Mouse (Mus musculus) intestine, postnatal 0 days (tissue): ENCODE measurements around the gene Smim5. TPM values are rescaled to one million over a fixed set of nuclear protein-coding genes. Genes with fewer than 3 reads are reported as not detected.

Source experiments
- ATAC-seq: fragments of 200-750 bp; cut with Nextera tagmentation; 2 replicates; pipeline ENCODE4 v1.8.0; 2017; ENCODE audit warnings: mild to moderate bottlenecking, moderate TSS enrichment, moderate library complexity
- H3K27ac ChIP-seq: fragments of 300-500 bp; sonication (generic); 2 replicates; pipeline ENCODE4 v1.5.1; 2014; ENCODE audit warnings: mild to moderate bottlenecking, low read depth, low read length, moderate library complexity
- H3K27me3 ChIP-seq: fragments of 300-500 bp; sonication (generic); replicated peaks from 2 replicates; pipeline ENCODE4 v1.6.1; 2014; ENCODE audit warnings: low read length, mixed read lengths; ENCODE audit not compliant: control insufficient read depth, insufficient read depth
- H3K36me3 ChIP-seq: fragments of 300-500 bp; sonication (generic); 2 replicates; pipeline ENCODE4 v1.6.1; 2014; ENCODE audit warnings: mild to moderate bottlenecking, moderate library complexity; ENCODE audit not compliant: control insufficient read depth, insufficient read depth
- H3K4me1 ChIP-seq: fragments of 300-500 bp; sonication (generic); replicated peaks from 2 replicates; pipeline ENCODE4 v1.6.1; 2014; ENCODE audit warnings: antibody characterized with exemption, low read length, mixed read lengths; ENCODE audit not compliant: control insufficient read depth, insufficient read depth
- H3K4me2 ChIP-seq: fragments of 300-500 bp; sonication (generic); replicated peaks from 2 replicates; pipeline ENCODE4 v1.6.1; 2014; ENCODE audit warnings: low read depth, mild to moderate bottlenecking, moderate library complexity
- H3K4me3 ChIP-seq: fragments of 300-500 bp; sonication (generic); 2 replicates; pipeline ENCODE4 v1.5.1; 2014; ENCODE audit warnings: low read depth, low read length
- H3K9ac ChIP-seq: fragments of 300-500 bp; sonication (generic); 2 replicates; pipeline ENCODE4 v1.6.1; 2014; ENCODE audit warnings: mild to moderate bottlenecking, low read depth, low read length
- H3K9me3 ChIP-seq: fragments of 300-500 bp; sonication (generic); 2 replicates; pipeline ENCODE4 v1.6.1; 2016; ENCODE audit warnings: mixed run types; ENCODE audit not compliant: control insufficient read depth
- CTCF ChIP-seq: sonication (generic); IDR thresholded peaks from 2 replicates; pipeline ENCODE4 v1.5.1; 2016; ENCODE audit warnings: low read depth, mild to moderate bottlenecking, control low read depth, antibody characterized with exemption, moderate library complexity
- WGBS: fragments of 180-500 bp; shearing (Covaris S2); extraction: QIAGEN DNeasy Blood & Tissue Kit; methylation state at CpG from one replicate; pipeline ENCODE4 v1.1.7; 2014; 5-methylcytosine and 5-hydroxymethylcytosine counted together
- polyA plus RNA-seq: library from polyadenylated mRNA; unstranded; fragments of >200 nt; fragmentation: Nextera tagmentation; extraction: Ambion mirVana; gene quantifications from 2 replicates; pipeline ENCODE4 v1.2.1, GENCODE M21; 2015

The Smim5 gene
- polyA plus RNA-seq, 1 experiment from 2014 or later, result 1.9 TPM

DNA sequence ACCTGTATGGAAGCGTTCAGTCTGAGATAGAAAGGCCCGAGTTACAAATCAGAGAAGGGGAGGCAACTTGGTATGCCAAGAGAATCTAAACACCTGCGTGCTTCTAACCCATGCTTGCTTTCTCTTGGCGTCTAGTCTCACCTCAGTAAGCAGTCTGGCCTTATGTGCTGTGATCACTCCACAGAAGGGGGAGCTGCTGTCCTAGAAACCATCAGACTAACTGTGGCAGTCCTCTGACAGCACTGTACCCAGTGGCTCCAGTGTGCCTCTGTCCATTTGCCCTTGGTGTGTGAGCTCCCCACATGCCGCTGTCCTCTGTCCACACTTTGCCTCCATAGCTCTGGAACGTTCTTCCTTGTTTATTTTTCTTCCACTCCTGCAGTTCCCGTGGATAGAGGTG, 42.2 kb downstream of the Smim5 start:
- Histone ChIP-seq H3K9me3 (no peaks in the 10 kb centered on the region), H3K27me3 (no peaks in the 10 kb centered on the region), H3K4me2 (no peak overlapping the region), H3K27ac (no peak overlapping the region), H3K4me3 (no peak overlapping the region), H3K9ac (no peak overlapping the region), H3K36me3 (peaks cover 62% of the 10 kb centered on the region), H3K4me1 (no peaks in the 10 kb centered on the region)
- TF ChIP-seq CTCF, result peak; percentile 58
- WGBS, result 81% methylated on average over 7 of the region's 7 CpGs
- no peak for ATAC-seq

DNA sequence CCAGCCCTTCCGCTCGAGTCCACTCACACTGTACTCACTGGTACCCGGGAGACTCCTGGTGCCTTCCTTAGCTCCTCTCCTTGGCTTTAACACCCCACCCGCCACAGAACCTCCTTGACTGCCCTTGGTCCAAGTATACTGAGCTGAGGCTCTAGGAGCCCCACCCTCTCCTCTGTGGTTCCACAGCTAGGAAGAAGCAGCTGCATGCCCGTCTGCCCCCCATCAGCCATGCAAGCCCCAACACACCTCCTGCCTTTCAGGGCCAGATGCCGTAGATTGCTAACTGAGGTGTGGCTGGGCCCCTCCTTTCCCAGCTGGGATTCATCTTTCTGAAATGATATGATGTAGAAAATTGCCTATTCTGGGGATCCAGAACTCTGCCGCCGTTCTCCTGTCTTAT, 45.5 kb downstream of the Smim5 start:
- Histone ChIP-seq H3K4me3 (no peak overlapping the region), H3K4me1 (no peaks in the 10 kb centered on the region), H3K9ac (no peak overlapping the region), H3K4me2 (no peak overlapping the region), H3K9me3 (no peaks in the 10 kb centered on the region), H3K27ac (no peak overlapping the region), H3K27me3 (no peaks in the 10 kb centered on the region), H3K36me3 (peaks cover 58% of the 10 kb centered on the region)
- ATAC-seq, result no peak
- 81% methylated on average over 8 of the region's 8 CpGs for WGBS
- no peak for TF ChIP-seq CTCF

DNA sequence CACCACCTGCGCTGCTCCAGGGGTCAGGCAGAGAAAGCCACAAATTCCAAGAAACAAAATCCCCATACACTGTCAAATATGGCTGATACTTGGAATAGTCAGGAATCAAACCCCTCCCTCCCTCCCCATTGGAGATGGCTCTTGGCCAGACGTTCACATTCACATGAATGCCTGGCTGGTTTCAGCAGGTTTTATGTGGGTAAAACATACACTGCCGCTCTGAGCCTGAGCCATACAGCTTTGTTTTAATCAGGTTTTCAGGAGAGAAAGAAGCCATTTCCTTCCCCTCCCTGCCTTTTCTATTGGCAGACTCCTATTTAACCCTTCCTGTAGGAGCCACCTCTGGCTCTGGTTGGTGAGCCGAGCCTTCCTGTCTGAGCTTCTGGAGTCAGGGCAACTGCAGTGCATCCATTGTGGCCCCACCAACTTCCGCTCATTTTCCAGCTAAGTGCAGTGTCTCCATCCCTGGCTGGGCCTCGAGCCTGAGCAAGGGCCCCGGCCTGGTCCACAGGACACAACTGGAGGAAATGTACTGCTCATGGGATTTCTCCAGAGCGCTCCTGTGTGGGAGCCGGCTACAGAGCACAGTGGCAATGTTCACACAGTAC, 46.6 kb downstream of the Smim5 start:
- Histone ChIP-seq H3K27ac (no peak overlapping the region), H3K36me3 (peaks cover 62% of the 10 kb centered on the region), H3K27me3 (no peaks in the 10 kb centered on the region), H3K9me3 (no peaks in the 10 kb centered on the region), H3K4me1 (no peaks in the 10 kb centered on the region), H3K4me3 (no peak overlapping the region), H3K9ac (no peak overlapping the region), H3K4me2 (no peak overlapping the region)
- ATAC-seq, result no peak
- 88% methylated on average over 9 of the region's 9 CpGs for WGBS
- TF ChIP-seq CTCF, result no peak

DNA sequence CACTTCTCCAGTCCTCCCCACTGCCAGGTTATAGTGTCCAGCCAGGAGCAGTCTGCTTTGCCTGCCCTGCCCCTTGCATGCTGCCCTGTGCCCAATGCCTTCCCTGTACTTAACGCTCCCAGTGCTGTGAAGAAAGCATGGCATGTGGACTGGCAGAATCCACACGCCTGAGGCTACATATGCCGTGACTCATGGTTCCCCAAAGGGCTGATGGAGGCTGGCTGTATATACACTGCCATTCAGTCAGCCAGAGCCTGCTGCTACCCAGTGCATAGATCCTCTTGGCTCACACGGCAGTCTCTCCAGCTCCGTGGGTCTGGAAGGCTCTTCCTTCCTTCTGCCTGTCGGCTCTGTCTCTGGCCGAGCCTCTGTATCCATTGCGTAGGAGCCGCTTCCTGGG, 48.5 kb downstream of the Smim5 start:
- Histone ChIP-seq H3K4me2 (no peak overlapping the region), H3K27ac (no peak overlapping the region), H3K9me3 (no peaks in the 10 kb centered on the region), H3K4me3 (no peak overlapping the region), H3K27me3 (no peaks in the 10 kb centered on the region), H3K36me3 (peaks cover 67% of the 10 kb centered on the region), H3K9ac (no peak overlapping the region), H3K4me1 (no peaks in the 10 kb centered on the region)
- TF ChIP-seq CTCF, result no peak
- no peak for ATAC-seq
- WGBS, result 89% methylated on average over 9 of the region's 9 CpGs

DNA sequence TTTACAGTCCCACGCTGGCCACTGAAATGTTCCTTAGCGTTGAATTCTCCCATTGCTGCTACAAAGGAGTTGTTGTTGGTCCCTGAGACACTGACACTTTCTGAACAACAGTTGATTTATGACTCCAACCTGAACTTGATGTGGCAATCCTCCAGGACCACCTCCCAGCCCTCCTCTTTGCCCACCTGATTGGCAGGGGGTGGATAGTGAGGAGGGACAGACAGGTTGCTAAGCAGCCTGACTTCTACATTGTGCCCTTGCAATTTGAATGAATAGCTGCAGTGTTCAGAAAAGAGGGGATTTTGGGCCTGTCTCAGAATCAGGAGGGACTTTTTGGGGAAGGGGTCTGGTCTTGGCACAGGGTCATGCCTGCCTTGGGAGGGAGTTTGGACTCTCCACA, 51.0 kb downstream of the Smim5 start:
- Histone ChIP-seq H3K4me3 (no peak overlapping the region), H3K4me1 (peaks cover 8% of the 10 kb centered on the region; the same call in 1 of the 2 replicates), H3K27ac (no peak overlapping the region), H3K9me3 (no peaks in the 10 kb centered on the region), H3K4me2 (no peak overlapping the region), H3K9ac (no peak overlapping the region), H3K36me3 (peaks cover 57% of the 10 kb centered on the region), H3K27me3 (no peaks in the 10 kb centered on the region)
- WGBS, result 87% methylated on average over 2 of the region's 2 CpGs
- TF ChIP-seq CTCF, result no peak
- ATAC-seq, result no peak

DNA sequence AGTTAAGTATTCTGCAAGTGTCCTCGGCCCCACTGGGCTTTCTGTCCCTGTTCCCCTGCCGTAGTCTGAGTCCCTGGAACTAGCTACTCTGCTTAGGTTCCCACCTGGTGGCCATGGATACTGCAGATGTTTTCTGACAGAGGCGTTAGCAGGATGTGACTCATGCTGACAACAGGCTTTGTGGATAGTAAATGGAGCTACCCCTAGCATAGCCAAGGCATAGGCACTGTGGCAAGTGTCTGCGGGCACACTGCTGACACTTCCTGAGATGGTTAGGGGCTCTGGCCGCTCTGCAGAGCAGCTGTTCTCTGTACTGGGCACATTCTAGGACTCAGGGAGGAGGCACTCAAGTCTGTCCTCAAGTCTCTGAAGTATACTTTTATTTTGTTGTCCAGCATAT, 54.9 kb downstream of the Smim5 start:
- peak; percentile 33 for TF ChIP-seq CTCF
- Histone ChIP-seq H3K9ac (no peak overlapping the region), H3K4me3 (no peak overlapping the region), H3K36me3 (peaks cover 52% of the 10 kb centered on the region), H3K4me1 (peaks cover 8% of the 10 kb centered on the region; the same call in 1 of the 2 replicates), H3K4me2 (0 out of 2 replicates have a peak overlapping the region, but pooled peaks have one; percentile 14), H3K27me3 (no peaks in the 10 kb centered on the region), H3K27ac (peak overlapping the region; percentile 83), H3K9me3 (no peaks in the 10 kb centered on the region)
- 60% methylated on average over 5 of the region's 5 CpGs for WGBS
- ATAC-seq, result peak; percentile 66
